Mouse (Mus musculus) liver, adult 2 months (tissue): Measurements from ENCODE around the gene Hs6st2.

Source experiments
- CTCF ChIP-seq: fragments of 200-500 bp; IDR thresholded peaks from 2 replicates; pipeline ENCODE4 v1.5.1; 2011; ENCODE audit warnings: low read depth, low read length, control low read depth
- POLR2A ChIP-seq: fragments of 200-500 bp; IDR thresholded peaks from 2 replicates; pipeline ENCODE4 v1.6.1; 2011; ENCODE audit warnings: low read length, control low read depth; ENCODE audit not compliant: insufficient read depth; ENCODE audit errors: extremely low read depth

DNA sequence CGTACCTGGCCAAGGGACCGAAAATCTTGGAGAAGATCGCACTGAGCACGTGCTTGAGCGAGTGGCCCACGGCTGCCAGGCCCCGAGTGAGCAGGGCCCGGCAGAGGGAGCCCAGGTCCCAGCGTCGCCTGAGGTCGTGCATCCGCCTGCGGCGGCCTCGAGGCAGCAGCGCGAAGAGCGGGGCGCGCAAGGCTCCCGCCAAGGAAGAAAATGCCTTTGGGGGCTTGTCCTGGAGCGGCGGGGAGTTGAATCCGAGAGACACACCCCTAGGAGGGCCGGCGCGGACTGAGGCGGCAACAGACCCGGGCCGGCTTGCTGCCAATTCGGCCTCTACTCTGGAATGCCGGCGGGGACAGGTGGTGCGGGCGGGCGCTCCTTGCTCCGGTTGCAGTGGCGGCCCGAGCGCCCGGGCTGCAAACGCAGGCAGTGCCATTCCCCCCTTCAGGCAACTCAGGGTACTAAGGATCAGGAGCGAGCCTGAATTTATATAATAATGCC, 437 bp downstream of the Hs6st2 start:
- TF ChIP-seq CTCF: no peak
- no peak for TF ChIP-seq POLR2A
